Mouse (Mus musculus) liver, adult 2 months (tissue): ENCODE measurements around the gene Nol10.
"Not testable (repeated sequence)": the region's sequence is repeated elsewhere in the genome, so short reads cannot be mapped to it uniquely, and the experiment has no call there.

ENCODE experiments used
- CTCF ChIP-seq: fragments of 200-500 bp; IDR thresholded peaks from 2 replicates; pipeline ENCODE4 v1.5.1; 2011; ENCODE audit warnings: low read depth, low read length, control low read depth
- POLR2A ChIP-seq: fragments of 200-500 bp; IDR thresholded peaks from 2 replicates; pipeline ENCODE4 v1.6.1; 2011; ENCODE audit warnings: low read length, control low read depth; ENCODE audit not compliant: insufficient read depth; ENCODE audit errors: extremely low read depth

DNA sequence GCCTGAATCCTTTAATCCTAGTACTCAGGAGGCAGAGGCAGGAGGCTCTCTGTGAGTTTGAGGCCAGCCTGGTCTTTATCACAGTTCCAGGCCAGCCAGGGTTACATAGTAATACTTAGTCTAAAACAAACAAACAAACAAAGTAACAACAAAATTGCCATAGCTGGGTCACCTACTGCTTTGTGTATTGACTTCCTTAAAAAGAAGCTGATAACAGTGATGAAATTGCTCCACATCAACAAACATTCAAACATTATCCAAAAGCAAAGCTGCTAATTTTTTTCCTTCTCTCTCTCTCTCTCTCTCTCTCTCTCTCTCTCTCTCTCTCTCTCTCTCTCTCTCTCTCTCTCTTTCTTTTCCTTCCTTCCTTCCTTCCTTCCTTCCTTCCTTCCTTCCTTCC is 122.3 kb downstream of the Nol10 start:
- not testable (repeated sequence) for TF ChIP-seq CTCF, POLR2A
